Mouse (Mus musculus): ENCODE results near the gene Cd300e. TPM values are rescaled to one million over a fixed set of nuclear protein-coding genes. Genes with fewer than 3 reads are reported as not detected.

Gene Cd300e
- total RNA-seq (2021), result not detected
- long read RNA-seq, experiment 1, partial matches to known transcripts, result 0 of 1 reads
- long read RNA-seq, experiment 1, other reads (novel, unspliced or antisense), result 1 of 1 reads
- long read RNA-seq, experiment 2, result 0 reads

GRCm38 (mm10) chr11:115062077-115062476, at the start of gene Cd300e:
Gene Cd300e, minus strand, starts transcription at chr11:115062177.
- DNase-seq (ENCODE audit: low spot score), result no peak

GRCm38 (mm10) chr11:115110271-115110670, 48.3 kb upstream of the Cd300e start:
- DNase-seq (ENCODE audit: low spot score), result no peak

GRCm38 (mm10) chr11:115108176-115108575, 46.2 kb upstream of the Cd300e start:
- no peak for DNase-seq (ENCODE audit: low spot score)

- no peak for DNase-seq (ENCODE audit: low spot score)
Measured at GRCm38 (mm10) chr11:115107403-115107916, 45.5 kb upstream of the Cd300e start.

- no peak for DNase-seq (ENCODE audit: low spot score)
Measured at GRCm38 (mm10) chr11:115106638-115107037, 44.7 kb upstream of the Cd300e start.

- DNase-seq (ENCODE audit: low spot score), result no peak
Measured at GRCm38 (mm10) chr11:115104769-115105563, 43.0 kb upstream of the Cd300e start.

- no peak for DNase-seq (ENCODE audit: low spot score)
Measured at GRCm38 (mm10) chr11:115103470-115104413, 41.8 kb upstream of the Cd300e start.

GRCm38 (mm10) chr11:115102116-115102515, 40.1 kb upstream of the Cd300e start:
- no peak for DNase-seq (ENCODE audit: low spot score)

- no peak for DNase-seq (ENCODE audit: low spot score)
Measured at GRCm38 (mm10) chr11:115101615-115102051, 39.7 kb upstream of the Cd300e start.

- DNase-seq (ENCODE audit: low spot score), result no peak
Measured at GRCm38 (mm10) chr11:115100741-115101140, 38.8 kb upstream of the Cd300e start.

- no peak for DNase-seq (ENCODE audit: low spot score)
Measured at GRCm38 (mm10) chr11:115100032-115100621, 38.1 kb upstream of the Cd300e start.

GRCm38 (mm10) chr11:115099241-115099840, 37.4 kb upstream of the Cd300e start:
- DNase-seq (ENCODE audit: low spot score), result no peak

GRCm38 (mm10) chr11:115098203-115098932, 36.4 kb upstream of the Cd300e start:
- DNase-seq (ENCODE audit: low spot score), result no peak

- no peak for DNase-seq (ENCODE audit: low spot score)
Measured at GRCm38 (mm10) chr11:115092140-115092539, 30.2 kb upstream of the Cd300e start.

- DNase-seq (ENCODE audit: low spot score), result no peak
Measured at GRCm38 (mm10) chr11:115091362-115091901, 29.5 kb upstream of the Cd300e start, which contains the start of gene Rab37. Gene Rab37, plus strand, starts transcription at chr11:115091431.

- DNase-seq (ENCODE audit: low spot score), result no peak
Measured at GRCm38 (mm10) chr11:115089853-115090252, 27.9 kb upstream of the Cd300e start.

GRCm38 (mm10) chr11:115086213-115086612, 24.2 kb upstream of the Cd300e start:
- no peak for DNase-seq (ENCODE audit: low spot score)

GRCm38 (mm10) chr11:115085064-115085463, 23.1 kb upstream of the Cd300e start:
- no peak for DNase-seq (ENCODE audit: low spot score)

- no peak for DNase-seq (ENCODE audit: low spot score)
Measured at GRCm38 (mm10) chr11:115084595-115084994, 22.6 kb upstream of the Cd300e start.
